Comparison of ENCODE assay signal across 8 mouse cellular contexts in the genomic region with DNA sequence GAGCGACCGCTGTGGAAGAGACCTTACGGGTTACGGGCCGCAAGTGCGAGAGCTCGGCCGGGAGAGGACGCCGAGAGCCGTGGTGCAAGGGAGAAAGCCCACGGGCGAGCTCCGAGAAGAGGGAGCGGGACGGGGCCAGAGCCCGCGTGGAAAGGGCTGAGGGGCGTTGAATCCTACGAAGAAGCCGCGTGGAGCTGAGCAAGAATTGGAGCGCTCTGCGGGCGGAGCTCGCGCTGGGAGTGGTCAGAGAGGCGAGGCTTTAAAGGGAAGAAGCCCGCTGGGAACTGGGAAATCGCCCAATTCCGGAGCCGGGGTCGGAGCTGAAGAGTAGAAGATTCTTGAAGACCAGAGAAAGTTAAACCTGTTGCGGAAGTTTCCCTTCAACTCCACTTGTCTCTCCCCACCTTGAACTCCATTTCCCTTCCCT. TPM values are rescaled to one million over a fixed set of nuclear protein-coding genes. Genes with fewer than 3 reads are reported as not detected.
A peak's percentile ranks its signal among the peaks of the same experiment; 100 is the strongest.
DNase-seq lines count a peak whose midpoint lies in the region; ATAC-seq lines count a peak whose summit lies in the region.

No protein-coding gene starts in this region.

- H3K4me2 ChIP-seq in forebrain, embryonic 12.5 days = peak overlapping the region; percentile 83

- peak overlapping the region; percentile 74 for H3K4me3 ChIP-seq in forebrain, embryonic 12.5 days (replicated peaks)

- peak overlapping the region; percentile 92 for H3K27ac ChIP-seq in forebrain, embryonic 12.5 days

- under 1% methylated on average over 33 of the region's 34 CpGs for WGBS in forebrain, embryonic 12.5 days

- intact Hi-C loops in heart, postnatal 10 days (cut with DNase I) = loop anchor here (5.0 kb wide), 2 partner anchors 166 to 181 kb away; no protein-coding TSS in a partner anchor

- H3K9me3 ChIP-seq in forebrain, embryonic 12.5 days = no peaks in the 10 kb centered on the region

- peaks cover 50% of the 10 kb centered on the region for H3K4me1 ChIP-seq in forebrain, embryonic 12.5 days

- peak; percentile 78 for DNase-seq in Muller cell, postnatal 12 days (ENCODE audit: inconsistent ontology term)
- peak; percentile 44 for DNase-seq in c-Kit-positive CD71-positive TER-119-negative erythroid progenitor cells, embryonic 14.5 days (ENCODE audit: low read depth)
- peak; percentile 71 to 75 for DNase-seq in heart, postnatal 10 days
- DNase-seq in kidney, postnatal 4 days = peak; percentile 77 to 84
- peak; percentile 75 for DNase-seq in lung, postnatal 14 days
- peak; percentile 59 for DNase-seq in right cerebral cortex, postnatal 14 days
- no peak for DNase-seq in natural killer cell, adult 2 months (ENCODE audit: low spot score in 2 of 2)

- H3K27me3 ChIP-seq in forebrain, embryonic 12.5 days = no peaks in the 10 kb centered on the region

- H3K9ac ChIP-seq in forebrain, embryonic 12.5 days = peak overlapping the region; percentile 66

- no peaks in the 10 kb centered on the region for H3K36me3 ChIP-seq in forebrain, embryonic 12.5 days (replicated peaks)

- no peak; the same call in 1 of the 2 replicates for ATAC-seq in forebrain, embryonic 12.5 days (ENCODE audit: low FRiP score)

RNA-seq across cellular contexts. Expression of gene Fam72a, which starts 0.4 kb away (rescaled TPM):
- polyA plus RNA-seq in forebrain, embryonic 12.5 days (2016; fragmentation: Nextera tagmentation; extraction: Ambion mirVana) = 5.3 and 5.5 TPM in 2 replicates
- total RNA-seq in heart, postnatal 10 days (2021) = 1 to 10 TPM; 1.1 to 1.2 TPM

RNA-seq across cellular contexts. Expression of gene Srgap2, which starts 0.9 kb away (rescaled TPM):
- polyA plus RNA-seq in forebrain, embryonic 12.5 days (2016; fragmentation: Nextera tagmentation; extraction: Ambion mirVana) = 17.1 and 22.9 TPM in 2 replicates
- total RNA-seq in heart, postnatal 10 days (2021) = 10 to 100 TPM; 34.2 to 36.0 TPM

Comparison
In these comparisons a context has a peak if more than half of its experiments do, and no peak if none do; other contexts are left out.
1. DNase-seq: peak in Muller cell, postnatal 12 days (single experiment), c-Kit-positive CD71-positive TER-119-negative erythroid progenitor cells, embryonic 14.5 days (single experiment), heart, postnatal 10 days (2 of 2), kidney, postnatal 4 days (2 of 2), lung, postnatal 14 days (single experiment) and right cerebral cortex, postnatal 14 days (single experiment); none in natural killer cell, adult 2 months (0 of 2).